Mouse (Mus musculus): ENCODE measurements around the gene Tns2.
A peak's percentile ranks its signal among the peaks of the same experiment; 100 is the strongest.

The Tns2 gene

GRCm38 (mm10) chr15:102110271-102110670 lies 10.1 kb downstream of the Tns2 start:
- DNase-seq: no peak

GRCm38 (mm10) chr15:102110701-102111494 lies 10.7 kb downstream of the Tns2 start:
- DNase-seq: peak in 1 of 2 experiments; percentile 48

- peak; percentile 60 to 68 for DNase-seq
These were observed 11.2 kb downstream of the Tns2 start for GRCm38 (mm10) chr15:102111495-102111829.

GRCm38 (mm10) chr15:102112181-102112580 lies 12.0 kb downstream of the Tns2 start:
- peak in 1 of 2 experiments; percentile 35 for DNase-seq

GRCm38 (mm10) chr15:102112827-102113226 lies 12.6 kb downstream of the Tns2 start:
- DNase-seq: peak in 1 of 2 experiments; percentile 39

GRCm38 (mm10) chr15:102113674-102114073 lies 13.5 kb downstream of the Tns2 start:
- DNase-seq: no peak

- DNase-seq: peak in 1 of 2 experiments; percentile 37
These were observed 14.5 kb downstream of the Tns2 start for GRCm38 (mm10) chr15:102114651-102115260.

GRCm38 (mm10) chr15:102115731-102116231 lies 15.6 kb downstream of the Tns2 start:
- DNase-seq: peak; percentile 71 to 78

GRCm38 (mm10) chr15:102116753-102117415 lies 16.7 kb downstream of the Tns2 start:
- DNase-seq: peak; percentile 87 to 91

GRCm38 (mm10) chr15:102117461-102118443 lies 17.5 kb downstream of the Tns2 start:
- peak; percentile 78 to 80 for DNase-seq

- DNase-seq: no peak
These were observed 18.4 kb downstream of the Tns2 start for GRCm38 (mm10) chr15:102118591-102118990.

GRCm38 (mm10) chr15:102119121-102119830 lies 19.1 kb downstream of the Tns2 start:
- peak; percentile 75 to 81 for DNase-seq

- DNase-seq: peak; percentile 87 to 91
These were observed 19.6 kb downstream of the Tns2 start for GRCm38 (mm10) chr15:102119831-102120170.

GRCm38 (mm10) chr15:102120530-102120929 lies 20.3 kb downstream of the Tns2 start:
- peak in 1 of 2 experiments; percentile 22 for DNase-seq

GRCm38 (mm10) chr15:102126303-102126702 lies 26.1 kb downstream of the Tns2 start:
- DNase-seq: peak; percentile 92 to 95

GRCm38 (mm10) chr15:102133314-102133713 lies 33.1 kb downstream of the Tns2 start:
- DNase-seq: peak in 1 of 2 experiments; percentile 5

- DNase-seq: no peak
These were observed 34.5 kb downstream of the Tns2 start for GRCm38 (mm10) chr15:102134709-102135108.

- peak; percentile 70 to 72 for DNase-seq
These were observed 35.4 kb downstream of the Tns2 start for GRCm38 (mm10) chr15:102135522-102136128.

GRCm38 (mm10) chr15:102136129-102136758 lies 36.0 kb downstream of the Tns2 start, which contains the start of gene Spryd3:
Spryd3 (minus strand) TSS chr15:102136234.
- peak; percentile 98 to 99 for DNase-seq

GRCm38 (mm10) chr15:102141120-102141519 lies 40.9 kb downstream of the Tns2 start:
- DNase-seq: no peak
